Mouse (Mus musculus): ENCODE results near the gene Ufsp1.

Gene Ufsp1

GRCm38 (mm10) chr5:137293282-137293681, 1.1 kb upstream of the Ufsp1 start:
- in situ Hi-C loops (cut with MboI, MseI): loop anchor here (5.0 to 25.0 kb wide), 3 partner anchors 482 to 1156 kb away; partner anchors contain the start of genes Alkbh4, Lrwd1 and Ppp1r35

GRCm38 (mm10) chr5:137294744-137295093, 290 bp downstream of the Ufsp1 start:
- in situ Hi-C loops (cut with MboI, MseI): loop anchor here (5.0 to 25.0 kb wide), 3 partner anchors 480 to 1157 kb away; partner anchors contain the start of genes Alkbh4, Lrwd1 and Ppp1r35

- in situ Hi-C loops (cut with MboI, MseI): loop anchor here (10.0 to 25.0 kb wide), 2 partner anchors 480 to 1158 kb away; partner anchors contain the start of genes Alkbh4, Lrwd1 and Ppp1r35
These were observed 867 bp downstream of the Ufsp1 start for GRCm38 (mm10) chr5:137295296-137295695.

GRCm38 (mm10) chr5:137295712-137296111, 1.3 kb downstream of the Ufsp1 start:
- in situ Hi-C loops (cut with MboI, MseI): loop anchor here (10.0 to 25.0 kb wide), 2 partner anchors 479 to 1158 kb away; partner anchors contain the start of genes Alkbh4, Lrwd1 and Ppp1r35

GRCm38 (mm10) chr5:137297126-137297525, 2.7 kb downstream of the Ufsp1 start:
- in situ Hi-C loops (cut with MboI, MseI): loop anchor here (10.0 to 25.0 kb wide), 2 partner anchors 478 to 1160 kb away; partner anchors contain the start of genes Alkbh4, Lrwd1 and Ppp1r35

- in situ Hi-C loops (cut with MboI, MseI): loop anchor here (10.0 to 25.0 kb wide), 2 partner anchors 476 to 1162 kb away; partner anchors contain the start of genes Alkbh4, Lrwd1 and Ppp1r35
These were observed 4.8 kb downstream of the Ufsp1 start for GRCm38 (mm10) chr5:137299240-137299639.

GRCm38 (mm10) chr5:137301253-137301652, 6.8 kb downstream of the Ufsp1 start:
- in situ Hi-C loops (cut with MboI, MseI): loop anchor here (10.0 kb wide), 1 partner anchor 256 kb away; the partner anchor contains the start of gene Ap1s1

- in situ Hi-C loops (cut with MboI, MseI): loop anchor here (10.0 kb wide), 1 partner anchor 259 kb away; the partner anchor contains the start of gene Ap1s1
These were observed 9.2 kb downstream of the Ufsp1 start for GRCm38 (mm10) chr5:137303609-137304008.

GRCm38 (mm10) chr5:137304165-137304564, 9.7 kb downstream of the Ufsp1 start:
- in situ Hi-C loops (cut with MboI, MseI): loop anchor here (10.0 kb wide), 1 partner anchor 259 kb away; the partner anchor contains the start of gene Ap1s1

- in situ Hi-C loops (cut with MboI, MseI): loop anchor here (10.0 kb wide), 1 partner anchor 260 kb away; the partner anchor contains the start of gene Ap1s1
These were observed 10.4 kb downstream of the Ufsp1 start for GRCm38 (mm10) chr5:137304816-137305215.

GRCm38 (mm10) chr5:137305822-137306221, 11.4 kb downstream of the Ufsp1 start:
- in situ Hi-C loops (cut with MboI, MseI): loop anchor here (10.0 kb wide), 1 partner anchor 261 kb away; the partner anchor contains the start of gene Ap1s1

GRCm38 (mm10) chr5:137306439-137307005, 12.1 kb downstream of the Ufsp1 start:
- in situ Hi-C loops (cut with MboI, MseI): loop anchor here (10.0 kb wide), 1 partner anchor 262 kb away; the partner anchor contains the start of gene Ap1s1

- in situ Hi-C loops (cut with MboI, MseI): loop anchor here (10.0 kb wide), 1 partner anchor 262 kb away; the partner anchor contains the start of gene Ap1s1
These were observed 12.9 kb downstream of the Ufsp1 start, which contains the start of gene Srrt for GRCm38 (mm10) chr5:137307071-137307912. TSS of gene Srrt (minus strand) at chr5:137307674.

- in situ Hi-C loops (cut with MboI, MseI): loop anchor here (10.0 kb wide), 1 partner anchor 264 kb away; the partner anchor contains the start of gene Ap1s1
These were observed 13.9 kb downstream of the Ufsp1 start for GRCm38 (mm10) chr5:137308356-137308755.

- in situ Hi-C loops (cut with MboI, MseI): no loop called here
These were observed 19.2 kb downstream of the Ufsp1 start for GRCm38 (mm10) chr5:137313466-137314192.

GRCm38 (mm10) chr5:137314193-137315083, 20.0 kb downstream of the Ufsp1 start, which contains the start of gene Trip6:
TSS of gene Trip6 (minus strand) at chr5:137314404.
- in situ Hi-C loops (cut with MboI, MseI): no loop called here

- in situ Hi-C loops (cut with MboI, MseI): no loop called here
These were observed 20.9 kb downstream of the Ufsp1 start for GRCm38 (mm10) chr5:137315084-137315903.

- in situ Hi-C loops (cut with MboI, MseI): no loop called here
These were observed 22.9 kb downstream of the Ufsp1 start for GRCm38 (mm10) chr5:137317361-137317760.

- in situ Hi-C loops (cut with MboI, MseI): no loop called here
These were observed 24.1 kb downstream of the Ufsp1 start for GRCm38 (mm10) chr5:137318570-137318969.
